Mouse (Mus musculus) layer of hippocampus, adult 9-11 months (tissue): Measurements from ENCODE around the gene Synj2bp.
"Not testable (repeated sequence)": the region's sequence is repeated elsewhere in the genome, so short reads cannot be mapped to it uniquely, and the experiment has no call there.

ENCODE experiments used
- DNase-seq: peaks from one replicate; pipeline ENCODE4 v3.0.0; 2022

Synj2bp gene

DNA sequence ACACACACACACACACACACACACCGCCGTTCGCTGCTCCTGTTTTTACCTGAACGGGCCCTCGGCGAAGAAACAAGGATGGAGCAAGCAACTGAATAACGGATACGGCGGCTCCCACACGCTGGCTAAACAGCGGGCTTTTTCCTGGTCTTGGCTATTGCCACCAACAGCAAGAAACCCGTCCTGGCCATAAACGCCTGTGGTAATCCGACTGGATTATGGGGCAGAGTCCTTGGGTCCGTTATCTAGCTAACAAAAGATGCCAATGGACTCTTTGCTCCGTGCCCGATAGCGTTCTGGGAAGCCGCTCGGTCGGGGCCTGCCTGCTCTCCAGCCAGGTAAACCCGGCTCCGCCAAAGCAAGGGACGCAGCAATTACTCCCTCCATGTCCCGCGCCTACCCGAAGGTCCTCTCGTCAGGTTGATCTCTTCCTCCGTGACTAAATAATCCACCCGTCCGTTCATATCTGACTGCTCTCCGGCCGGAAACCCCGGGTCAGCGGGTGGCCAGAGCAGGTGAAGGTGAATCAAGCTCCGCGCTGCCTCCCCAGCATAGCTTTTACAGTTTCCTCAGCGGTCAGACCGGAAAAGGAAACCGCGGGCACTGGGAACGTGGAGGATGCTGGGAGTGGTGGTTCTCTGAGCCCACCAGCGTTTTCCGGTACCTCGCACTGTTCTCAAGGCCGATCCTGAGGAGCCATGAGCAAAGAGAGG lies at the start of gene Synj2bp, which contains the start of gene Gm20498:
Gene Synj2bp, minus strand, starts transcription at position 596 of the 713 bp plus-strand sequence.
Gene Gm20498, minus strand, starts transcription at position 590 of the 713 bp plus-strand sequence.
- DNase-seq, result peak; percentile 86

DNA sequence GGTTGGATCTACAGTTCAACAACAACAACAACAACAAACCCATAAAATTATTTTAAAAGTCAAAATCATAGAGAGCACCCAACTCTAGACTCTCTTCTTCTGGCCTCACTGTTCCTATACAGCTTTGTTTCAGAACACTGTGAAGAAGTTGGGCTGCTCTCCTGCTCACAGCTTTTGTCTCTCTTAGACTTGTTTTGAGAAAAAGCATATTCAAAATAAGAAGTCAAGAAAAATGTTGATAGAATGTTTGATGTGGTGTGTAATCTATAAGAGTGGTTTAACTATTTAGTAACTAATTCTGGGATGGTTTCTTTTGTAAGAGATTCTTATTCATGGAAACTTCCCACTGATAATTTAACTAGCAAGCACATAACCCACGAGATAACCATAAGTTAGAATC lies 35.7 kb upstream of the Synj2bp start, which contains the start of gene Adam21:
Gene Adam21, minus strand, starts transcription at position 101 of the 400 bp plus-strand sequence.
- DNase-seq, result no peak

DNA sequence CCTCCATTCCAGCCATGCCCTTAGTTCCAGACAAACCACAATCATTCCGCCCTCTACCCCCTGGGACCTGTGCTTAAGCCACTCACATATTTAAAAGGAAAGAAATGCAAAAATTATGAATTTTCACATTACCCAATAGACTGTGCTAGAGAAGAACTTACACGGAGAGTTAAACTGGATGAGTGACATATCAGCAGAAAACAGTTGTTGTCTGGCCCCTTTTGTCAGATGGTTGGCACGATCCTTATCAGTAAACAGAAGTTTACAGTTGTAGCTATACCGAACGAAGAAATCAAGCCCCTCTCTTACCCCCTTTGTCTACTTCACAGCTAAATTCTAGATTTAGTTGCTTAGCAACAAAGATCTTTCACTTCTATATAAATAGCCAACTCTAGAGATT lies 35.2 kb upstream of the Synj2bp start:
- DNase-seq, result no peak

DNA sequence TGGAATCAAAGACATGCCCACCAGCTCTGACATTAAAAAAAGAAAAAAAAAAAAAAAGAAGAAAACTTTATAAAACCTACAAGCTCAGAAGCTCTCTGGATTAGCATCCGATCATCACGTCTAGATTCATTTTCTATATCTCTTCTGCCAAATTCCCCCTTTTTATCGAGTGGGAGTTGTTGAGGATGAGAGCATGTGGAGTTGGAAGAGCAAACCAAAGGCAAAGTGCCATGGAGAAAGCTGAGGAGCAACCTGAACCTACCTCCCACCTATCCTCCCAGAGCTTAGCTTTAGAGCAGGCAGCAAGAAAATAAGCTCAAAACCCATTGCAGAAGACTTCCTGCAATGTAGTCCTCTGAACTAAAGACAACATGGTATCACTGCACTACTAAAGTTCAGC lies 31.5 kb upstream of the Synj2bp start:
- DNase-seq, result no peak

DNA sequence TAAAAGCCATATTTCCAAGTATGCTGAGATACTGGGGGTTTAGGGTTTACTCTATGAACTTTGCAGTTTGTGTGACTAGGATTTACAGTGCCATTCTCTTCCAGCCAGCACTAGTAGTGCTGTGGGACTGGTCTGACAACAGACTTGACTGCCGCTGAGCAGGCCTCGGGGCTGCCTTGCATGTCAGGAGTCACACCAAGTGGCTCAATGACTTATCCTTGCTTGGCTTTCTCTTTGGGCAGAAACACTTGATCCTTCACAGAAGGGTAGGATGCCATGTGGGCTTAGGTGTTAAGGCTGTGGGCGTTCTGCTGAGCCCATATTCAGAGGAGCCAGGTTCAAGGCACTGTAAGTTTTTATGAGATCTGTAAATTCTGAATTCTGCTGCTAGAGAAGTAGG lies 16.6 kb upstream of the Synj2bp start:
- no peak for DNase-seq

DNA sequence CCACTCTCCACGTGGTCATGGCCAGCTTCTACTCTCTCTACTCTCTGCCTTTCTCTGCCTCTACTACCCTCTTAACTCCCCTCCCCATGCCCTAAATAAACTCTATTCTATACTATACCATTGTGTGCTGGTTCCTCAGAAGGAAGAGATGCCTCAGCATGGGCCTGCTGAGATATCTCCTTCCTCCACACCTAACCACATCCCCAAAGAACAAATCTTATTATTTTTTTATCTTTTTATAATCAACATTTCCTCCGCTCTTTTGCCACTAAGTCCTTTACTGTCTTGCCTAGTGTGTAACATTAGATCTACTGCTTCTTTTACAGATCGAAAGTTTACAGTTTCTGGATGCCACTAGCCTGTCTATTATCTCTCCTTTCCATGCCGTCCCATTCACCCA lies 14.5 kb upstream of the Synj2bp start:
- DNase-seq, result no peak

DNA sequence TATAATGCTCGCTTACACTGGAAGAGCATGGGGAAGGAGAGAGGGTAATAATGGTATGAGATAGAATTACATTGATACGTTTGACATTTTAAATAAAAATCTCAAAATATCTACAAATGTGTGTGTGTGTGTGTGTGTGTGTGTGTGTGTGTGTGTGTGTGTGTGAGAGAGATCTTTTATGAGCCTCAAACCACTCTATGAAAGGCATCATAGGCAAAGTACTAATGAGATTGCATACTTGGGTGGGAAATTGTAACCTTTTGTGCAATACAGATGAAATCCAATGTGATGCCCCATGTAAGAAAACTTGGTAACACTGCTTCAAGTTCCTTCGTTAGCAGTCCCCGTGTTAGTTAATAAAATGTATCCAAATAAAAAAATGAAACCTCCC lies 313 bp upstream of the Synj2bp start:
- no peak for DNase-seq

DNA sequence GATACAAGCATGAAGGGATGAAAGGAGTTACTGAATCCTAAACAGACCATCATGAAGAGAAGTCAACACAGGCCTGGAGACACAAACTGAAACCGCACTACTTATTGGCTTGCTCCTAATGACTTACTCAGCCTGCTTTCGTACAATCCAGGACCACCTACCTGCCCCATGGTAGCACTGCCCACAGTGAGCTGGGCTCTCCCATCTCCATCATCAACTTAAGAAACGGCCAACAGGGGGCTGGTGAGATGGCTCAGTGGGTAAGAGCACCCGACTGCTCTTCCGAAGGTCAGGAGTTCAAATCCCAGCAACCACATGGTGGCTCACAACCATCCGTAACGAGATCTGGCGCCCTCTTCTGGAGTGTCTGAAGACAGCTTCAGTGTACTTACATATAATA lies 2.1 kb downstream of the Synj2bp start:
- not testable (repeated sequence) for DNase-seq

DNA sequence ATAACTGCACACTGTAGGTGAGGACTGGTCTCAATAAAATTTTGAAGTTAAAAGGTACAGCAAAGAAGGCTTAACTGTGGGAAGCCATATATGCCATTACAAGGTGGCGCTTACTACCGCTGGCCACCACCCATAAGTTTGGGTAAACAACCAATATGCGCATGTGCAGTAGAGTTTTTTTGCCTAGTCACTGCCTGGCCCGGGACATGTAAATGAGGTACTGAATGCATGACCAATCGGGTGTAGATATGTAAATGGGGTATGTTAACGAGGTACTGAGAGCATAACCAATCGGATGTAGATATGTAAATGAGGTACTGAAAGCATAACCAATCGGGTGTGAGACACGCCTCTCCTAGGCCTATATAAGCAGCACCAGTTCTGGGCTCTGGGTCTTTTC lies 35.8 kb downstream of the Synj2bp start:
- DNase-seq, result not testable (repeated sequence)

DNA sequence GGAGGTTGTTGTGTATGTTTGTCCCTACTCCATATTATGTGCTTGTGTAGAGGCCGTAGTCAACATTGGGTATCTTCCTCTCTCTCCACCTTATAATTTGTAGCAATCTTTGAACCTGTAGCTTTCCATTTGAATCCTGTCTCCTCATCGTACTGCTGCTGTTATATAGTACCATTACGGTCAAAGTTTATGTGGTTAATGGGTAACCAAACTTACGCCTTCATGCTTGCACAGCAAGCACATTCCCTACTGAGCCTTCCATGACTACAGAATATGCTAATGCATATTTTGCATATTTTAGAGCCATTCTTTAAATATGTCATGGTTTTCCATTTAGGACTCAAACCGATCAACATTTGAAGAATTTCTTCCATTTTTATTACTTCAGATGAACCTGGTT lies 42.2 kb downstream of the Synj2bp start:
- DNase-seq, result no peak

DNA sequence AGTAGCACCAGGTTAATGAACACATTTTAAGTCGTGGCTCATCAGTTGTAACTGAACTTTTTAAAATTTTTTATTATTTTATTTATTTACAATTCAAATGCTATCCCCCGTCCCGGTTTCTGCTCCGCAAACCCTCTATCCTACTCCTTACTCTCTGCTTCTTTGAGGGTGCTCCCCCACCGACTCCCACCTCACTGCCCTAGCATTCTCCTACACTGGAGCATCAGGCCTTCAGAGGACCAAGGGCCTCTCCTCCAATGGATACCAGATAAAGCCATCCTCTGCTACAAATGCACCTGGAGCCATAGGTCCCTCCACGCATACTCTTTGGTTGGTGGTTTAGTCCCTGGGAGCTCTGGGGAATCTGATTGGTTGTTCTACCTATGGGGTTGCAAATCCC lies 47.4 kb downstream of the Synj2bp start:
- DNase-seq, result no peak

DNA sequence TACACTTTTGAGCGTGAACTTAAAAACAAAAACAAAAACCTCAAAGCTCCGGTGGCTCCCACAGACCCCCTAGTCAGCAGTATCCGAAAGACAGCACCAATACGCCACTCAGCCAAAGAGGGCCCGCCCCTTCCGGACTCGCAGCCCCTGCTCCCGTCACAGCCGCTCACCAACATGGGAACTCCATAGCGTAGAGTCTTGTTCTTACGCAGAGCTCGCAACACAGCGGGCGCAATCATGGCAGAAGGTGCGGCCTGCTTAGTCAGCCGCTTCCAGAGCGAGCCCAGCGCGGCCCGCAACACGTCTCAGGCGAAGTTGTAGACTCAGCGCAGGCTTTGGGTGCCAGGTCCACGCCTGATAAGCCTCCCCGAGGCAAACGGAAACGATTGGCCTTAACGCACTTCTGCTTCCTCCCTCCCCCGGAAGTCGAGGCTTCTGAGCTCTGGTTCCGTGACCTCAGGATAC lies 48.0 kb downstream of the Synj2bp start, which contains the start of gene Cox16:
Gene Cox16, minus strand, starts transcription at position 401 of the 465 bp plus-strand sequence.
- DNase-seq, result peak; percentile 89

DNA sequence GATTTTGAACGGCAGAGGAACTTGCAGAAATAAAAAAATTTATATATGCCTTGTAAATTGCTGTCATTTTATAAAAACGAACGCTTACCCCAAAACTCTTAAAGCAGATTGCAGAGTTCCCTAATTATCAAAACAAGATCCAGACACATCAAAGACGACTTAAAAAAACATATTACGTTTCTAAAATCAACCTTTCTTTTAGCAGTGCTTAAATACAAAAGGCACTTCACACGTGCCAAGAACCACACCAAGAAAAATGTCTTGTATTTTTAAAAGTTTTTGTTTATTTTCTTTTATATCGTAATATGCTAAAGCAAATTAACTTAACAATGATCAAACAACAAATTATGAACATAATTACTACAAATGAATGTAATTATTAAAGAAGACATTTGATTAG lies 48.5 kb downstream of the Synj2bp start:
- no peak for DNase-seq

DNA sequence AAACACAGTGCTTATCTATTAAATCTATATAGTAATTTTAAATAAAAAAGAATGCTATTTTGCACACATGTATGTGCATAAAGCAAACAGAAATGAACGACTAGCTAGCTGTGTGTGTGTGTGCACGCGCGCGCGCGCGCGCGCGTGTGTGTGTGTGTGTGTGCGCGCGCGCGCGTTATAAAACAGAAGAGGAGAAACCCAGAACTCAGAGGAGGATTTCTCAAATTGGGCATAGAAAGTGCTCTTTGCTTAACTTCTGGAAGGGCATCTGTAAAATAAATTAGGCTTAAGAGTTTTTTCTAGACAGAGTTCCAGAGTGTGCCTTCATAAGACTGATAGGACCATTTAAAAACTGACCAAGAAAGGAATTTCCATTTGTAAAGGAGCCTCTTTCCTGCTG lies 49.1 kb downstream of the Synj2bp start:
- no peak for DNase-seq

DNA sequence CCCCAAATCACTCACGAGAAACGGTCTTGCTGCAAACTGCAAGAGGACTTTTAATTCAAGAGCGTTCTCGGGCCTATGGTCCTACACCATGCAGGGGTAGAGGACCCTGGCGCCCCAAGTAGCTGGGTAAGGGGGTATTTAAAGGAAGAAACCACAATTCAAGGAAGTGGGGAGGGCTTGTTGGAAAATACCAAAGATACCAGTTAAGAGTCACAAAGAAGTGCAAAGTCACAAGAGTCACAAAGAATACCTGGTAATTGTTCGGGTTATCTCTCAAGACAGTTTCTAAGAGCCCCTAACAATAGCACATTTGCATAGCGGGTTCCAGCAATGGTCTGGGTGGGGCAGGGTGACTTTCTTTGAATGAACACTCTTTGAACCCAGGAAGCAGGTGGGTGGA lies 73.7 kb downstream of the Synj2bp start:
- DNase-seq, result not testable (repeated sequence)
